Mouse (Mus musculus) macrophage (primary cell): ENCODE measurements around the gene Ttc28. TPM values are rescaled to one million over a fixed set of nuclear protein-coding genes. Genes with fewer than 3 reads are reported as not detected.
A peak's percentile ranks its signal among the peaks of the same experiment; 100 is the strongest.

Source experiments
- H3K27ac ChIP-seq: fragments of 350-480 bp; formaldehyde crosslinking; 2 replicates; pipeline ENCODE4 v1.9.0; 2021
- H3K36me3 ChIP-seq: fragments of 350-480 bp; formaldehyde crosslinking; 2 replicates; pipeline ENCODE4 v1.9.0; 2021; ENCODE audit errors: inconsistent target
- H3K4me3 ChIP-seq: fragments of 350-480 bp; formaldehyde crosslinking; 2 replicates; pipeline ENCODE4 v1.9.0; 2021; ENCODE audit errors: inconsistent target
- H3K79me2 ChIP-seq: fragments of 350-480 bp; formaldehyde crosslinking; 2 replicates; pipeline ENCODE4 v1.9.0; 2021; ENCODE audit errors: inconsistent target
- WGBS: methylation state at CpG from one replicate; pipeline ENCODE4 v1.1.7; 2026; ENCODE audit warnings: inconsistent platforms; ENCODE audit not compliant: missing documents; 5-methylcytosine and 5-hydroxymethylcytosine counted together
- polyA plus RNA-seq: library from polyadenylated mRNA; stranded (reverse); fragments of 250-400 nt; gene quantifications from 3 replicates; pipeline ENCODE4 v1.2.4, GENCODE M21; 2018; ENCODE audit warnings: inconsistent platforms

The Ttc28 gene
- polyA plus RNA-seq, 1 experiment from 2014 or later, result 0.77 TPM

DNA sequence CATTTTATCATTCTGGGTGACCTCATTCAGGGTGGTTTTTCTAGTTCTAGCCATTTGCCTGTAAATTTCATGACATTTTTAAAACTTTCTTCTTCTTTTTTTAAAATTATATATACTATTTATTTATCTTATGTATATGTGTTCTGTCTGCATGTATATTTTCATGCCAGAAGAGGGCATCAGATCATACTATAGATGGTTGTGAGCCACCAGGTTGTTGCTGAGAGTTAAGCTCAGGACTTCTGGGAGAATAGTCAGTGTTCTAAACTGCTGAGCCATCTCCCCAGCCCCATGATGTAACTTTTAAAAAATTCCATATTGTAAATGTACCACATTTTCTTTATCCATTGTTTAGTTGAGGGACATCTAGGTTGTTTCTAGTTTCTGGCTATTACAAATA is 29.3 kb downstream of the Ttc28 start:
- no peak overlapping the region for H3K27ac ChIP-seq
- no peak overlapping the region for H3K4me3 ChIP-seq
- H3K79me2 ChIP-seq, result no peaks in the 10 kb centered on the region
- no peaks in the 10 kb centered on the region for H3K36me3 ChIP-seq

- Histone ChIP-seq H3K36me3 (no peaks in the 10 kb centered on the region), H3K4me3 (no peak overlapping the region), H3K27ac (peak overlapping the region; percentile 32), H3K79me2 (no peaks in the 10 kb centered on the region)
- 95% methylated on average over 2 of the region's 4 CpGs for WGBS
These were observed 30.5 kb downstream of the Ttc28 start for GRCm38 (mm10) chr5:110909955-110910589.

GRCm38 (mm10) chr5:110914859-110915258 is 35.3 kb downstream of the Ttc28 start:
- no peak overlapping the region for H3K27ac ChIP-seq
- 96% methylated on average over 11 of the region's 11 CpGs for WGBS
- H3K36me3 ChIP-seq, result no peaks in the 10 kb centered on the region
- H3K79me2 ChIP-seq, result no peaks in the 10 kb centered on the region
- H3K4me3 ChIP-seq, result no peak overlapping the region

DNA sequence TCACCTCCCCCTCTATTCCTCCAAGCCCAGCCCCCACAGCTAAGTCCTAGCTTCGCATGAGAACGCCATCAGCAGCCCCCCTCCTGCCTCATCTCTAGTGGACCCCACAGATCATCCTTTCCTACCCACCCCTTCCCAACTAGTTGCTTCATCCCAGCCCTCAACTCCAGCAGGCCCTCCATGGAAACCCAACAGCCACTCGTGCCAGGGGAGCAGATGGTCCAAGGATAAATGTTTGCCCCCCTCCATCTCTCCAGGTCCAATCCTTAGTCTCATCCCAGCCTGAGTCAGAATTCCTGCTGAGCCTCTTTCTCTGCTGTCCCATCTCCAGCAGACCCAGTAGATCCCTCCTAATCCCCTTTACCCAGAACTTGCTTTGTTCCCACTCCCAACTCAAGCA is 36.6 kb downstream of the Ttc28 start:
- Histone ChIP-seq H3K36me3 (no peaks in the 10 kb centered on the region), H3K4me3 (no peak overlapping the region)
- WGBS, result 90% methylated on average over 3 of the region's 3 CpGs

DNA sequence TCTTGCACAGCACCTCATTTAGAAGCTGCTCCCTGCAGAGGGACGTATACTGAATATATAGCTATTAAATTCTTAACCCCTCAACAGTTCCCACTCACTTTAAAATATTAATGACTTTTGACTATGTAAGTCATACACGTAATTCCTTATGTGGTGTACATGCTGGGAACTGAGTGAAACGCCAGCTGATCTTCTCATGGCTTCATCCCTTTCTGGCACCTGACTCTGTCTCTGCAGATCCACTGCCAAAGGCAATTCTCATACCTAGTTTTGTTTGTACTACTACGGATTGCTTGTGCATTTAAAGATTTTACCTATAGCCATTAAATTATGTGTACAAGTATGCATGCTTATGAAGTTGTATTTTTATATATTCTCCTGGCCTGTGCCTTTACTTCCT is 39.9 kb downstream of the Ttc28 start:
- Histone ChIP-seq H3K27ac (no peak overlapping the region), H3K4me3 (no peak overlapping the region), H3K79me2 (no peaks in the 10 kb centered on the region), H3K36me3 (no peaks in the 10 kb centered on the region)
- 95% methylated on average over 4 of the region's 4 CpGs for WGBS

More for the DNA sequence above, 36.6 kb downstream of the Ttc28 start:
- no peak overlapping the region for H3K27ac ChIP-seq
- no peaks in the 10 kb centered on the region for H3K79me2 ChIP-seq

- Histone ChIP-seq H3K27ac (no peak overlapping the region), H3K79me2 (no peaks in the 10 kb centered on the region), H3K4me3 (no peak overlapping the region), H3K36me3 (no peaks in the 10 kb centered on the region)
- WGBS, result 85% methylated on average over 1 of the region's 1 CpGs
These were observed 43.7 kb downstream of the Ttc28 start for GRCm38 (mm10) chr5:110923336-110923735.

GRCm38 (mm10) chr5:110924636-110925035 is 45.0 kb downstream of the Ttc28 start:
- 92% methylated on average over 3 of the region's 3 CpGs for WGBS

GRCm38 (mm10) chr5:110925804-110926203 is 46.2 kb downstream of the Ttc28 start:
- WGBS, result 93% methylated on average over 5 of the region's 5 CpGs
- H3K27ac ChIP-seq, result no peak overlapping the region
- H3K4me3 ChIP-seq, result no peak overlapping the region
- no peaks in the 10 kb centered on the region for H3K79me2 ChIP-seq
- no peaks in the 10 kb centered on the region for H3K36me3 ChIP-seq

More at GRCm38 (mm10) chr5:110924636-110925035, 45.0 kb downstream of the Ttc28 start:
- Histone ChIP-seq H3K4me3 (no peak overlapping the region), H3K36me3 (no peaks in the 10 kb centered on the region), H3K27ac (no peak overlapping the region), H3K79me2 (no peaks in the 10 kb centered on the region)

- no peaks in the 10 kb centered on the region for H3K36me3 ChIP-seq
- H3K79me2 ChIP-seq, result no peaks in the 10 kb centered on the region
- no peak overlapping the region for H3K27ac ChIP-seq
- WGBS, result 93% methylated on average over 3 of the region's 3 CpGs
- H3K4me3 ChIP-seq, result no peak overlapping the region
These were observed 48.7 kb downstream of the Ttc28 start for GRCm38 (mm10) chr5:110928289-110928688.

DNA sequence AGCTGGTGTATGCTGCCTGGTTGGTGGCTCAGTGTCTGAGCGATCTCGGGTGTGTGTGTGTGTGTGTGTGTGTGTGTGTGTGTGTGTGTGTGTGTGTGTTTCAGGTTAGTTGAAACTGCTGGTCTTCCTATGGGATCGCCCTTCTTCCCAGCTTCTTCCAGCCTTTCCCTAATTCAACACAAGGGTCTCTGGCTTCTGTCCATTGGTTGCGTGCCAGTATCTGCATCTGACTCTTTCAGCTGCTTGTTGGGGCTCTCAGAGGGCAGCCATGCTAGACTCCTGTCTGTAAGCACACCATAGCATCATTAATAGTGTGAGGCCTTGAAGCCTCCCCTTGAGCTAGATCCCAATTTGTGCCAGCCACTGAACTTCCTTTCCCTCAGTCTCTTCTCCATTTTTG is 49.7 kb downstream of the Ttc28 start:
- H3K79me2 ChIP-seq, result no peaks in the 10 kb centered on the region
- H3K36me3 ChIP-seq, result no peaks in the 10 kb centered on the region
- 100% methylated on average over 2 of the region's 4 CpGs for WGBS
- H3K4me3 ChIP-seq, result no peak overlapping the region
- no peak overlapping the region for H3K27ac ChIP-seq

- no peaks in the 10 kb centered on the region for H3K79me2 ChIP-seq
- H3K36me3 ChIP-seq, result no peaks in the 10 kb centered on the region
- H3K4me3 ChIP-seq, result no peak overlapping the region
- no peak overlapping the region for H3K27ac ChIP-seq
- WGBS, result 94% methylated on average over 5 of the region's 5 CpGs
These were observed 57.0 kb downstream of the Ttc28 start for GRCm38 (mm10) chr5:110936606-110937005.

DNA sequence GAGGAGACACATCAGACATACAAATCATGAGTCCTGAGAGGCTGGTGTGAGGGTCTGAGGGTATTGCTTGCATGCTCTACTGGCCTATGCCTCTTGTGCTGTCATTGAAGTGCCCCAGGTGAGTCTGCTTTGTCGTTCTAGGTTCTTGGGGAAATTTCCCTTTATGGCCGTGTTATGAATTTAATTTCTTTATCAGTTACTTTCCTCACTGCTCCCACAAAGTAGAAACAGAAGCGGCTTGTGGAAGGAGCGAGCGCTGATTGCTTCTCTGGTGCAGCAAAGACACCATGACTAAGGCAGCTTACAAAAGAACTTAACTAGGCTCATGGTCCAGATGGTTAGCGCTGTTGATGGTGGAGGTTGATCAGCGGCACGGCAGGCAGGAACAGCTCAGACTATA is 64.7 kb downstream of the Ttc28 start:
- Histone ChIP-seq H3K27ac (no peak overlapping the region), H3K79me2 (no peaks in the 10 kb centered on the region), H3K36me3 (no peaks in the 10 kb centered on the region), H3K4me3 (no peak overlapping the region)
- 90% methylated on average over 8 of the region's 8 CpGs for WGBS

DNA sequence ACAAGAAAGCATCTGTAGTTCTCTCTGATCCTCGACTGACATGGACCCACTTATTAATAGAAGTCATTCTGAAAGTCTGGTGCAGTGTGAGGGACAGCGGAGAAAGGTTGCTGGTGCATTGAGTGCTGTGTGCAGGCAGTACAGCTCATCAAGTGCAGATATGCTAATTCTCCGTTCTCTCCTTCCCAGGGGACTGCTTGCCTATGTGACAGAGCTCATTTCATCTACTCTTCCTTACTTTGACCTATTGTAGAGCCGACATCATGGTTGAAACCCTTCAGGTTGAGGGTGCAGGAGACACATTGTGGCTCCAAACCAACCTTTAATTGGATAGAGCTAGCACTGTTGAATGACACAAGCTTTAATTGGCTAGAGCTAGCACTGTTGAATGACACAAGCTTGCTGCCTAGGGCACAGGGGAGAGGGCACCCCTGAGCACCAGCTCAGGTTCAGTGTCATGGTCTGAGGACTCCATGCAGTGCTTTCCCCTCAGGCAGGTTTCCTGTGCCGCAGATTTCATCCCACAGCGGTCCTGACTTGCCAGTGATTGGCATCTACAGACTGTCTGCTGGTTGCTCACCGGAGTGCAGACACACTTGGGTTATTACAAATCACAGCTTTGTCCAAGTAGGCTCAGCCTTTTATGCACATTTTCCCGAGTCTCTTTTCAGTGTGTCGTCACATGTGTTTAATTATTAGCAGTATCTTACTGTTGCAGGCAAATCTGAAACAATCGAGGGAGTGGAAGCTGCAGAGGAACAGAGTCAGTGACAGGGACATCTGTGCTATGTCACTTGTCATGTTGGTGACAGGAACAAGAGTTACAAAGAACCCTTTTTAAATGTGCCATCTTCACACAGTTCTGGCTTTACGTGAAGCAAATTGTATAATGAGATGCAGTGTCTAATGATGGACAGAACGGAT is 69.1 kb downstream of the Ttc28 start:
- H3K27ac ChIP-seq, result no peak overlapping the region
- H3K79me2 ChIP-seq, result no peaks in the 10 kb centered on the region
- WGBS, result 88% methylated on average over 12 of the region's 12 CpGs
- H3K36me3 ChIP-seq, result no peaks in the 10 kb centered on the region
- no peak overlapping the region for H3K4me3 ChIP-seq

DNA sequence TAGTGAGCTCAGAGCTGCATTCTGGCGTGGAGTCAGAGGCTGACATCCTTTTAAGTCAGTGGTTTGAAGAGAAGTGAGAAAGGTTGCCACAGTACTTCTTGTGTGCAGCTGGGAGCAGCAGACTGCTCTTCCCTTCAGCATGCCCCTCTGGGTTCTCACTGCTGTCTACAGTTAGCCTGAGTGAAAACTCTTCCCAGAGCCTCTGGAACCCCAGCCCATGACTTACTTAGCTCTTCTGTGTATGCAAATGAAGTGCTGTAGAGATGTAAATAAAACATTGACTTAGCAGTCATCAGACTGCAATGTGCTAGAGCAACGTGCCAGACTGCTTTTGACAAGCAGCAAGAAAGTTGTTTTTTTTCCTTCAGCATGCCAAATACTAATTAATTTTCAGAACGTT is 70.2 kb downstream of the Ttc28 start:
- WGBS, result 80% methylated on average over 3 of the region's 3 CpGs
- no peaks in the 10 kb centered on the region for H3K36me3 ChIP-seq
- H3K4me3 ChIP-seq, result no peak overlapping the region
- no peak overlapping the region for H3K27ac ChIP-seq
- no peaks in the 10 kb centered on the region for H3K79me2 ChIP-seq

- no peak overlapping the region for H3K27ac ChIP-seq
- 85% methylated on average over 4 of the region's 4 CpGs for WGBS
- H3K4me3 ChIP-seq, result no peak overlapping the region
- no peaks in the 10 kb centered on the region for H3K79me2 ChIP-seq
- H3K36me3 ChIP-seq, result no peaks in the 10 kb centered on the region
These were observed 78.6 kb downstream of the Ttc28 start for GRCm38 (mm10) chr5:110958196-110958595.
